Mouse (Mus musculus) heart, postnatal 0 days (tissue): ENCODE data around the gene B230104I21Rik.

Source experiments
- CTCF ChIP-seq: IDR thresholded peaks from 2 replicates; pipeline ENCODE4 v1.5.1; 2016; ENCODE audit warnings: antibody characterized with exemption, control low read depth, low read depth
- EP300 ChIP-seq: IDR thresholded peaks from 2 replicates; pipeline ENCODE4 v1.6.1; 2016; ENCODE audit warnings: antibody characterized with exemption, low read depth

DNA sequence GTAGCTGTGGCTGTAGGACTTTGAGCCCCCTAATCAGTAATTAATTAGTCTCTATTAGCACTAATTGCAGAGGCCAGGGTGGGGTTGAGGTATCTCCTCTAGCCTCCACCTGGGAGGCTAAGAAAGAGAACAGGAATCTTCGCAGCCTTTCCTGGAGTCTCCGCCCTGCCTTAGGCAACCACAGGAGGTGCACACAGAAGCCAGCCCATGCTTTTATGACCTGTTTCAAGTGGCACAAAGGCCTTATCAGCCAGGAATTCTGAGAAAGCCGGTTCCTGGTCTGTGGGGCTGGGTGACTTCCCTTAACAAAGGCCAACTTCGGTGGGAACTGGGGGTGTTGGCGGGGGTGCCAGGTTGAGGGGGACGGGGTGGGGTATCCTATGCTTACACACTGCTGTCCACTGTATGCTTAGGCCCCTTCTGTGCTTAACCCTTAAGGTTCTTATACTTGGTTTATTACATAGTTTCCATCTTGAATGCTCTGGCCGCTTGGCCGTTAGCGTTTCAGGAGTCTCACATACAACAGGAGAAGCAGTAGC is 23.9 kb downstream of the B230104I21Rik start:
- no peak for TF ChIP-seq CTCF
- TF ChIP-seq EP300: no peak
